Mouse (Mus musculus) heart, embryonic 12.5 days (tissue): Measurements from ENCODE around the gene Hcn1. TPM values are rescaled to one million over a fixed set of nuclear protein-coding genes. Genes with fewer than 3 reads are reported as not detected.

Source experiments
- ATAC-seq: fragments of 200-750 bp; cut with Nextera tagmentation; 2 replicates; pipeline ENCODE4 v1.8.0; 2017; ENCODE audit warnings: moderate TSS enrichment, moderate library complexity; ENCODE audit not compliant: insufficient number of reproducible peaks, low FRiP score
- H3K27ac ChIP-seq: fragments of 300-500 bp; sonication (generic); 2 replicates; pipeline ENCODE4 v1.5.1; 2016; ENCODE audit warnings: mild to moderate bottlenecking, moderate library complexity; ENCODE audit not compliant: poor library complexity, severe bottlenecking
- H3K27me3 ChIP-seq: fragments of 300-500 bp; sonication (generic); replicated peaks from 2 replicates; pipeline ENCODE4 v1.6.1; 2016; ENCODE audit warnings: mild to moderate bottlenecking, moderate library complexity
- H3K36me3 ChIP-seq: fragments of 300-500 bp; sonication (generic); 2 replicates; pipeline ENCODE4 v1.6.1; 2016; ENCODE audit warnings: mild to moderate bottlenecking, moderate library complexity
- H3K4me1 ChIP-seq: fragments of 300-500 bp; sonication (generic); replicated peaks from 2 replicates; pipeline ENCODE4 v1.6.1; 2016; ENCODE audit warnings: mild to moderate bottlenecking
- H3K4me2 ChIP-seq: fragments of 300-500 bp; sonication (generic); 2 replicates; pipeline ENCODE4 v1.6.1; 2016; ENCODE audit warnings: mild to moderate bottlenecking, moderate library complexity
- H3K4me3 ChIP-seq: fragments of 300-500 bp; sonication (generic); 2 replicates; pipeline ENCODE4 v1.5.1; 2016; ENCODE audit warnings: mild to moderate bottlenecking
- H3K9ac ChIP-seq: fragments of 300-500 bp; sonication (generic); 2 replicates; pipeline ENCODE4 v1.6.1; 2016; ENCODE audit warnings: mild to moderate bottlenecking, moderate library complexity
- H3K9me3 ChIP-seq: fragments of 300-500 bp; sonication (generic); replicated peaks from 2 replicates; pipeline ENCODE4 v1.6.1; 2016; ENCODE audit warnings: mild to moderate bottlenecking, moderate library complexity
- WGBS: fragments of 180-500 bp; shearing (Covaris S2); methylation state at CpG from one replicate; pipeline ENCODE4 v1.1.7; 2016; 5-methylcytosine and 5-hydroxymethylcytosine counted together
- polyA plus RNA-seq: library from polyadenylated mRNA; unstranded; fragments of >200 nt; fragmentation: Nextera tagmentation; extraction: Ambion mirVana; gene quantifications from 2 replicates; pipeline ENCODE4 v1.2.1, GENCODE M21; 2016

Gene Hcn1
- polyA plus RNA-seq, 1 experiment from 2014 or later: 0.11 TPM

- WGBS: 73% methylated on average over 4 of the region's 4 CpGs
- no peaks in the 10 kb centered on the region for H3K36me3 ChIP-seq
- no peak for ATAC-seq
These were observed 278.5 kb downstream of the Hcn1 start for GRCm38 (mm10) chr13:117880471-117881225.

GRCm38 (mm10) chr13:117892076-117892475 lies 290.0 kb downstream of the Hcn1 start:
- H3K4me2 ChIP-seq: no peak overlapping the region
- no peak overlapping the region for H3K4me3 ChIP-seq
- WGBS: 83% methylated on average over 5 of the region's 5 CpGs
- no peak overlapping the region for H3K27ac ChIP-seq
- H3K27me3 ChIP-seq: no peaks in the 10 kb centered on the region
- no peak overlapping the region for H3K9ac ChIP-seq
- H3K4me1 ChIP-seq: no peaks in the 10 kb centered on the region
- H3K36me3 ChIP-seq: no peaks in the 10 kb centered on the region
- no peaks in the 10 kb centered on the region for H3K9me3 ChIP-seq
- no peak for ATAC-seq

More at GRCm38 (mm10) chr13:117880471-117881225, 278.5 kb downstream of the Hcn1 start:
- no peaks in the 10 kb centered on the region for H3K4me1 ChIP-seq
- H3K9me3 ChIP-seq: no peaks in the 10 kb centered on the region
- no peak overlapping the region for H3K4me2 ChIP-seq
- no peak overlapping the region for H3K4me3 ChIP-seq
- H3K9ac ChIP-seq: no peak overlapping the region
- H3K27ac ChIP-seq: no peak overlapping the region
- H3K27me3 ChIP-seq: no peaks in the 10 kb centered on the region

- Histone ChIP-seq H3K9me3 (no peaks in the 10 kb centered on the region), H3K9ac (no peak overlapping the region), H3K4me1 (no peaks in the 10 kb centered on the region), H3K4me3 (no peak overlapping the region), H3K27me3 (no peaks in the 10 kb centered on the region), H3K4me2 (no peak overlapping the region), H3K27ac (no peak overlapping the region), H3K36me3 (no peaks in the 10 kb centered on the region)
- WGBS: 43% methylated on average over 2 of the region's 2 CpGs
- ATAC-seq: no peak
These were observed 295.9 kb downstream of the Hcn1 start for GRCm38 (mm10) chr13:117898052-117898451.

- Histone ChIP-seq H3K4me2 (no peak overlapping the region), H3K9me3 (no peaks in the 10 kb centered on the region), H3K36me3 (no peaks in the 10 kb centered on the region), H3K27me3 (no peaks in the 10 kb centered on the region), H3K4me3 (no peak overlapping the region), H3K4me1 (no peaks in the 10 kb centered on the region), H3K9ac (no peak overlapping the region), H3K27ac (no peak overlapping the region)
- WGBS: 74% methylated on average over 3 of the region's 3 CpGs
- ATAC-seq: no peak
These were observed 305.7 kb downstream of the Hcn1 start for GRCm38 (mm10) chr13:117907801-117908200.

DNA sequence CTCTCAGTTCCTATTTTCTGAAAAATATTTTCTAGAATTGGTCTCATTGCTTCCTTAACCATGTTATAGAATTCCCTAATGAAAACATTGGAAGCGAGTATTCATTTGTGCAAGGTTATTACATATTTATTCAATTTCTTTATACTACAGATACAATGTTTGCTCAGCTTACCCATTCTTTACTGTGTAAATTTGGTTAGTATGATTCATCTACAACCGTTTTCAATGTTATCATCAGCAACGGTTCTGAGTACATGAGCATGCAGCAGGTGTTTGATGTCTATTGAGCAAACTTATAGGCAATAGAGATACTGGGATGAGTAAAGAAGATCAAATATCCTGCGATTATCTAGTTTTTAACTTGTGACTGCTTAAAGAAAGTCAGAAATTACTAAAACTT lies 327.6 kb downstream of the Hcn1 start:
- Histone ChIP-seq H3K9me3 (no peaks in the 10 kb centered on the region), H3K9ac (no peak overlapping the region), H3K4me2 (no peak overlapping the region), H3K27ac (no peak overlapping the region), H3K27me3 (no peaks in the 10 kb centered on the region), H3K4me1 (no peaks in the 10 kb centered on the region), H3K4me3 (no peak overlapping the region), H3K36me3 (no peaks in the 10 kb centered on the region)
- 78% methylated on average over 4 of the region's 4 CpGs for WGBS
- no peak for ATAC-seq

GRCm38 (mm10) chr13:117931746-117932145 lies 329.6 kb downstream of the Hcn1 start:
- H3K9me3 ChIP-seq: no peaks in the 10 kb centered on the region

GRCm38 (mm10) chr13:117938761-117939160 lies 336.6 kb downstream of the Hcn1 start:
- 84% methylated on average over 1 of the region's 1 CpGs for WGBS

More at GRCm38 (mm10) chr13:117931746-117932145, 329.6 kb downstream of the Hcn1 start:
- Histone ChIP-seq H3K27me3 (no peaks in the 10 kb centered on the region), H3K27ac (no peak overlapping the region), H3K4me1 (no peaks in the 10 kb centered on the region), H3K36me3 (no peaks in the 10 kb centered on the region), H3K9ac (no peak overlapping the region), H3K4me2 (no peak overlapping the region), H3K4me3 (no peak overlapping the region)
- ATAC-seq: no peak
- 59% methylated on average over 2 of the region's 2 CpGs for WGBS

DNA sequence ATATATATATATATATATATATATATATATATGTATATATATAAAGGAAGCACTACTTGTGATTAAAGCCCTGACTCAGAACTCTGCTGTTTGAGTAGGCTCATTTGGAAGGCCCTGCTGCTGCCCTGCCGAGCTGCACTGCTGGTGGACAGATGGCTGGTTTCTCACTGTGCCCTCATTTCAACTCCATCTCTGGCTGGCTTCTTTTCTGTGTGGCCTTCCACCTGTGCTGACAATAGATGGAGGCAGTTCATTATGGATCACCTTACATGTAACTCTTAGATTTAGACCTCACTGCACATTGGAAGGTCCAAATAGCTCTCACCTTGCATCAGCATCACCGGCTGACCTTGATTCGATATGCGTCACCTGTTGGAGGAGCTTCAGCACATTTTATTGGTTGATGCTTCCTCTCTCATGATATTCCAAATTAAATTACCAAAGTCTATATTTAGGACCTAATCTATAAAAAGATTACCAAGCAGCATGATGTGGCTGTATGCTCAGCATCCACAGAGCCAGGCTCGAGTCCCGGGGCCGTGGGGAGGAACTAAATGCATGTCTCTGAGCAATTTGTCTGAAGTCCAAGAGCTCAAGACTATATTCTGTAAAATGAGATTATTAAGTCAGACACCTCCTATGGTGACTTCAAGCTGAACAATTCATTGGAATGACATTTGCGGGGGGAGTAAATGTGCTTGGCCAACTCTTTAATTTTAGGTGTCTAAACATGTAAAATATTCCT lies 338.6 kb downstream of the Hcn1 start:
- Histone ChIP-seq H3K4me2 (no peak overlapping the region), H3K36me3 (no peaks in the 10 kb centered on the region), H3K4me1 (no peaks in the 10 kb centered on the region), H3K9me3 (no peaks in the 10 kb centered on the region), H3K27ac (no peak overlapping the region), H3K9ac (no peak overlapping the region), H3K4me3 (no peak overlapping the region), H3K27me3 (no peaks in the 10 kb centered on the region)
- 87% methylated on average over 8 of the region's 8 CpGs for WGBS
- no peak for ATAC-seq

More at GRCm38 (mm10) chr13:117938761-117939160, 336.6 kb downstream of the Hcn1 start:
- Histone ChIP-seq H3K27me3 (no peaks in the 10 kb centered on the region), H3K9me3 (no peaks in the 10 kb centered on the region), H3K4me1 (no peaks in the 10 kb centered on the region), H3K4me3 (no peak overlapping the region), H3K27ac (no peak overlapping the region), H3K9ac (no peak overlapping the region), H3K4me2 (no peak overlapping the region), H3K36me3 (no peaks in the 10 kb centered on the region)
- no peak for ATAC-seq

DNA sequence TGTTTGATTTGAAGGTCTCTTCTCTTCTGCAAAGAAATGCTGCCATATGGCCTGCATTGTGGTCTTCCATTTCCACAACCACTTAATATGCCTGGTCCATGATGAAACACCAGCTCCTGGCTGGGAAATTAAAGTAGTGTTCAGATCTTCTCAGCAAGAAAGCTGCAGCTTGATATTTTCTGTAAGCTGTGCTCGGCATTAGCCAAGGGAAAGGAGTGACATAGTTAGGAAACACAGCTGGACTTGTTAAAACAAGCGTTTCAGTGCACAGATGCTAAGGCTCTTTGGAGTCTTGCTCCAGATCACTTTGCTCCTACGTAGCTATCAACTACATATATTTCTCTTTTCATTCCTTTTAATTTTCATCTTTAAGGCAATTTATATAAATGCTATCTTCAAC lies 344.7 kb downstream of the Hcn1 start:
- Histone ChIP-seq H3K36me3 (no peaks in the 10 kb centered on the region), H3K9ac (no peak overlapping the region), H3K27ac (no peak overlapping the region), H3K27me3 (no peaks in the 10 kb centered on the region), H3K4me3 (no peak overlapping the region), H3K4me2 (no peak overlapping the region), H3K4me1 (no peaks in the 10 kb centered on the region), H3K9me3 (no peaks in the 10 kb centered on the region)
- WGBS: 78% methylated on average over 3 of the region's 3 CpGs
- ATAC-seq: no peak

- Histone ChIP-seq H3K27me3 (no peaks in the 10 kb centered on the region), H3K9ac (no peak overlapping the region), H3K36me3 (no peaks in the 10 kb centered on the region), H3K27ac (no peak overlapping the region), H3K4me1 (no peaks in the 10 kb centered on the region), H3K9me3 (no peaks in the 10 kb centered on the region), H3K4me3 (no peak overlapping the region), H3K4me2 (no peak overlapping the region)
- WGBS: 51% methylated on average over 1 of the region's 1 CpGs
- no peak for ATAC-seq
These were observed 345.7 kb downstream of the Hcn1 start for GRCm38 (mm10) chr13:117947704-117948376.
